Mouse (Mus musculus): ENCODE measurements around the gene Zfp119b. TPM values are rescaled to one million over a fixed set of nuclear protein-coding genes. Genes with fewer than 3 reads are reported as not detected.
A peak's percentile ranks its signal among the peaks of the same experiment; 100 is the strongest.

Zfp119b gene
- 1 to 10 TPM; 2.9 to 4.1 TPM for total RNA-seq (2021)
- long read RNA-seq, experiment 1, partial matches to known transcripts = 1 of 2 reads
- long read RNA-seq, experiment 1, other reads (novel, unspliced or antisense) = 0 of 2 reads
- long read RNA-seq, experiment 2, partial matches to known transcripts = 0 of 1 reads
- long read RNA-seq, experiment 2, other reads (novel, unspliced or antisense) = 0 of 1 reads

- TF ChIP-seq CTCF (IDR thresholded peaks at IDR 0.05) = no peak
- no peak for DNase-seq
- intact Hi-C loops (cut with DNase I) = no loop called here
- no peak within 1 kb of the TSS for H3K4me3 ChIP-seq
- H3K27ac ChIP-seq = no peak within 1 kb of the TSS
Observed at GRCm38 (mm10) chr17:55949400-55949799, at the start of gene Zfp119b. TSS of gene Zfp119b (minus strand) at chr17:55949500.

DNA sequence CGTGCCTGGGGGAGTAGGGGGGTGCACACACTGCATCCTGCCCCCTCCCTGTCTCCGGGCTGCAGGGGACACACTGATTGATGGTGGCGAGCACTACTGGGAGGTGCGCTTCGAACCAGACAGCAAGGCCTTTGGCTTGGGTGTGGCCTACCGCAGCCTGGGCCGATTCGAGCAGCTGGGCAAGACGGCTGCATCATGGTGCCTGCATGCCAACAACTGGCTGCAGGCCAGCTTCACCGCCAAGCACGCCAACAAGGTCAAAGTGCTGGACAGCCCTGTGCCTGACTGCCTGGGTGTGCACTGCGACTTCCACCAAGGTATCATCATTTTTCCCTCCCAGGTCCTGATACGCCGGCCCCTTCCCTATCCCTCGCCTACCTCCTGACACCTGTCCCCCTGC is 46.7 kb upstream of the Zfp119b start:
- Histone ChIP-seq H3K27ac (no peak overlapping the region), H3K4me3 (no peak overlapping the region)
- intact Hi-C loops (cut with DNase I) = no loop called here
- no peak for TF ChIP-seq CTCF (IDR thresholded peaks at IDR 0.05)
- peak; percentile 71 for DNase-seq

DNA sequence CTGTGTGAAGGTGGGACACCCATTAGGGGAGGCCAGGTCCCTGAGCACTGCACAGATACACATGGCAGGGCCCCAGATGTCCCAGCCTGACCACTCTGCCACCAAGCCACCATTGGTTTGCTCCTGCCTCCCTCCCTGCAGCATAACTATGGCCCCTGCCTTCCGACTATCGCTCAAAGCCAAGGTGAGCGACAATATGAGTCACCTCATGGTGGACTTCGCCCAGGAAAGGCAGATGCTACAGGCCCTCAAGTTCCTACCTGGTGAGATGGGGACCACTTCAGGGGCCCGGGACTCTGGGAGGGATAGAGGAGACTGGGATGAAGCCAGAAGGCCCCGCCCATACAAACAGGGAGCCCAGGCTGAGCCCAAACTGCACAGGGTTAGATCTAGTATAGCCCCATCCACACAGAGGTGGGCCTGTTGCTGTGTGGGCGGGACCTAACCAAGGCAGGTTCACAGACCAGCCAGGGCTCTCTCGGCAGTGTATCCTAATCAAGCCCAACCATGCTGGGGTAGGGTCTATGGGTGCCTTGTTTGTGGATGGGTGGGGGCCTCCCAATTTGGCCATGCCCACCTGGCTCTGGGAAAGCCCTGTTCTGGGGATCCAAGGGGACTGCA is 41.1 kb upstream of the Zfp119b start:
- intact Hi-C loops (cut with DNase I) = no loop called here

DNA sequence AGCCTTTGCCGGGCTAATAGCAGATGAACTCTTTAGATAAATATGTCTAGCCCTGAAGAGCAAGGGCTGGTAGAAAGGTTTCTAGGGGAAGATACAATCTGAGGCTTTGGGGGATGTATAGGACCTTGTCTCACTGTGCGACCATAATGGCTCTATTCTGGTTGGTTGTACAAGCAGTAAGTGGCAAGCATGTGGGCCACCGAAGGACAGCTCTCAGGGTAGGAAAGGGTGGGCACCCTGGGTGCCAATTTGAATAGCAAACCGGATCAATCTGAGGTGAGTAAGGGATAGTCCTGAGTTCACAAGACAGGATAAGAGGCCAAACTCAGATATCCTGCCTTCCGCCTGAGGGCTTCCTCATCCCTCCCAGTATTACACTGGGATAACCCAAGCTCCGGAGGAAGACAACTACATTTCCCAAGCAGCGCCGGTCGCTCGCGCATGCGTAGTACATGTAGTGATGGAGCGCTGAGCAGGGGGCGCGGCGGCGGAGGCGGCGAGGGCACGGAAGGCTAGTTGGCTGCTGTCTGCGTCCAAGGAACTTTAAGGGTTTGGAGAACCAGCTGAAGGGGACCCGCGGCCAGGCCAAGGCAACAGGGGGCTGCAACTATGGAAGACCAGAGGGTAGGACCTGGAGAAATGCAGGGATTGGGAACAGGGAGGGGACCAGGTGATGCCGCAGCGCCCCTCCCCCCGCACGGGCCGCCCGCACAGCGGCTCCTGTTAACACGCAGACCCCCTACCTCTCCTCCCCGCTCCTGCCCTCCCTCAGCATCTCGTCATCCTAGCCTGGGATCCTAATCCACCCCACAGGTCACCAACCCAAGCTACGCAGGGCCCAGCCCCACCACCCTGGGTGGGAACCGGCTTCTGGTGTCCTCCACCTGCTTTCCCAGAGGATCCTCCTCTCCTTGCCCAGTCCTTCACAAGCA is 37.0 kb upstream of the Zfp119b start, which contains the start of gene Fsd1:
Fsd1 (plus strand) TSS at position 480 of the 932 bp plus-strand sequence.
- H3K4me3 ChIP-seq = peak within 1 kb of the TSS; percentile 57
- no peak within 1 kb of the TSS for H3K27ac ChIP-seq
- peak; percentile 57 for DNase-seq
- no peak for TF ChIP-seq CTCF (IDR thresholded peaks at IDR 0.05)
- intact Hi-C loops (cut with DNase I) = no loop called here

More for the DNA sequence above, 41.1 kb upstream of the Zfp119b start:
- TF ChIP-seq CTCF (IDR thresholded peaks at IDR 0.05) = no peak
- no peak overlapping the region for H3K4me3 ChIP-seq
- no peak overlapping the region for H3K27ac ChIP-seq
- DNase-seq = no peak

DNA sequence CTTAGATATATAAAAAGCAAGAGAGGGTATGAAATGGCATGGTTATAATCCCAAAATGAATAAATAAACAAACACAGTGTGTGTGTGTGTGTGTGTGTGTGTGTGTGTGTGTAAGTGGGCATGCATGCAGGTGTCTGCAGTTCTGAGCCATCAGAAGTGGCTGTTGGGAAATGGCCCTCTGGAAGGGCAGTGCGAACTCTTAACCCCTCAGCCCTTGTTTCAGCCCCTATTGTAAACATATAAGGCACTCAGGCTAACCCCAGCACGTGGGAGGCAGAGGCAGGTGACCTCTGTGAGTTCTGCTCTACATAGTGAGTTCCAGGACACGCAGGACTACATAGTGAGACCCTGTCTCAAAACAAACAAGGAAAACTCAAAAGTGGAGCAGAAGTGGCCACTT is 28.0 kb upstream of the Zfp119b start:
- no peak for DNase-seq
- no peak overlapping the region for H3K4me3 ChIP-seq
- intact Hi-C loops (cut with DNase I) = no loop called here
- no peak for TF ChIP-seq CTCF (IDR thresholded peaks at IDR 0.05)
- H3K27ac ChIP-seq = no peak overlapping the region

DNA sequence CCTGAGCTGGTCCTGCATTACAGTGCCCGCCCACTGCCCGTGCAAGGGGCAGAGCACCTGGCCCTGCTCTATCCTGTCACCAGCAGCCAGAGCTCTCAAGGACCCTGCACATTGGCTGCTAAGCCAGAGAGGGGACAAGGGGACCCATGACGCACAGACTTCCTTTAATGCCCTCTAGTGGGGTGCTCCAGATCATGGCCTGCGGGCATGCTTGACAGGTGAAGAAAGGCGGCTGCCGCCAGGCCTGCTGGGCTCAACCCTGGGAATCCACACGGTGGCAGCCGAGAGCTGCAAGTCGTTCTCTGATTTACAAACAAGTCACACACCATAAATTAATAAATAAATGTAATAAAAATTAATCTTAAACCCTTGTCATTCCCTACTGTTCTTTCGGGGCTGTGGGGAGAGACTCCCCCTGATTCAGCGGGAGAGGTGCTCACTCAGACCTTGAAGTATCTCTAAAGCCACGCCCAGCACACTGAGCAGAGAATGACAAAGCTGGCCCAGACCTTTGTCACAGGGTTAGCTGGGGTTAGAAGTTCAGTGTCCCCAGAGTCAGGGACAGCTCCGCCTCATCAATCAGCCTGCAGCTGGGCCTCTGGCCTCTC is 27.1 kb upstream of the Zfp119b start:
- Histone ChIP-seq H3K4me3 (no peak overlapping the region), H3K27ac (no peak overlapping the region)
- intact Hi-C loops (cut with DNase I) = loop anchor here (1.0 kb wide), 1 partner anchor 34 kb away; no protein-coding TSS in a partner anchor
- peak; percentile 98 for TF ChIP-seq CTCF (IDR thresholded peaks at IDR 0.05)
- peak; percentile 86 for DNase-seq

DNA sequence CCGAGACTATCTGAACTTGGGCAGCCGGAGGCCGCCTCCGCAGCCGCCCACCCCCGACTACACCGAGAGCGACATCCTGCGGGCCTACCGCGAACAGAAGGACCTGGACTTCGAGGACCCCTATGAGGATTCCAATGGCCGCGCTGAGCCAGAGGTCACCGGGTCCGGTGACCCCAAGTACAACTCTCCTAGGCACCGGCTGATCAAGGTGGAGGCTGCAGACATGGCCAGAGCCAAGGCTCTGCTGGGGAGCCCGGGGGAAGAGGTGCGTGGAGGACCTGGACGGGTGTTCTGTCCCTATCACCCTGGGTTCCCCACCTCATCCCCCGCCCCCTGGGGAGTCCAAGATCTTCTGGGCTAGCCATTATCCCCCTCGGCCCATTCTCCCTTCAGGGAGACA is 22.2 kb upstream of the Zfp119b start:
- H3K4me3 ChIP-seq = no peak overlapping the region
- no peak for TF ChIP-seq CTCF (IDR thresholded peaks at IDR 0.05)

DNA sequence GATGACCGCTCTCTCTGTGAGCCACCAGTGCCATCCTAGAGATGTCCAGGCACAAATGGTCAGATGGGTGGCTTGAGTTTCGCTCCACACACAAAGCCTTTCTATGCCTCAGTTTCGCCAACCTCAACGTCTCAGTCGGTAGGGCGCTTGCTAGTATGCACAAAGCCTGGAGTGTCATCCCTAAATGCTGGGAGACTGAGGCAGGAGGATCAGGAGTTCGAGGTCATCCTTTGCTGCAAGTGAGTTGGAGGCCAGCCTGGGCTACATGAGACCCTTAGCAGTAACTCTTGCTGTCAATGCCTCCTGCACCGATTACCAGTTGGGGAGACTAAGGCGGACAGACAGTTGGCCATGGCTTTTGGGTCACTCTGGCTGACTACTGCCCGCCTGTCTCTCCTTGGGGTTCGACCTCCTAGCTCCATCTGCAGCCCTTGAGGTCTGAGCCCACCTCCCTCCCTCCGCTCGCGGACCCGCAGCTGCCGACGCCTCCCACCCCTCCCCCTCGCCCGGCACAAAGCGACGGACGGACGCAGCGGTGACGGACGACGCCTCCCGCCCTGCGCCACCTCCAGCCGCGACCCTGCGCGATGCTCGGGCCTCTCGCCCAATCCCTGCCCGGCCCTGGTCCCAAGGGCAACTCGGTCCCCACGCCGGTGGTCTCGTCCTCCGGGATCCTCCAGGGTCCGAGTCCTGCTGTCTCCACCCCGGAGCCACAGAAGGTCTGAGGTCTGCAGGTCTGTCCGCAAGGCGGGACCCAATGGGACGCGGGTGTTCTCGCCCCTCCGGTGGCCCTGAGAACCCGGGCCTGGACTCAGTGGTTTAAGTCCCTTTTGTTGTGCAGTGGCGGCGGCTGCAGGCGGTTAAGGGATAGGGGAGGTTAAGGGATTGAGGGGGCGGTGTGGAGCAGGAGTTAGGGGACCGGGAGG is 20.9 kb upstream of the Zfp119b start, which contains the start of gene Shd:
Shd (plus strand) TSS at position 502 of the 926 bp plus-strand sequence.
- intact Hi-C loops (cut with DNase I) = loop anchor here (10.0 kb wide), 1 partner anchor 285 kb away; the partner anchor contains the start of gene Fem1a
- 0 out of 2 replicates have a peak within 1 kb of the TSS, but pooled peaks have one; percentile 7 for H3K27ac ChIP-seq
- TF ChIP-seq CTCF (IDR thresholded peaks at IDR 0.05) = no peak
- DNase-seq = peak; percentile 48
- H3K4me3 ChIP-seq = peak within 1 kb of the TSS; percentile 68

More for the DNA sequence above, 22.2 kb upstream of the Zfp119b start:
- intact Hi-C loops (cut with DNase I) = no loop called here
- DNase-seq = peak; percentile 25
- no peak overlapping the region for H3K27ac ChIP-seq

GRCm38 (mm10) chr17:55969560-55969959 is 20.3 kb upstream of the Zfp119b start:
- Histone ChIP-seq H3K4me3 (no peak overlapping the region), H3K27ac (no peak overlapping the region)
- DNase-seq = no peak
- intact Hi-C loops (cut with DNase I) = loop anchor here (10.0 kb wide), 1 partner anchor 285 kb away; the partner anchor contains the start of gene Fem1a
- no peak for TF ChIP-seq CTCF (IDR thresholded peaks at IDR 0.05)

DNA sequence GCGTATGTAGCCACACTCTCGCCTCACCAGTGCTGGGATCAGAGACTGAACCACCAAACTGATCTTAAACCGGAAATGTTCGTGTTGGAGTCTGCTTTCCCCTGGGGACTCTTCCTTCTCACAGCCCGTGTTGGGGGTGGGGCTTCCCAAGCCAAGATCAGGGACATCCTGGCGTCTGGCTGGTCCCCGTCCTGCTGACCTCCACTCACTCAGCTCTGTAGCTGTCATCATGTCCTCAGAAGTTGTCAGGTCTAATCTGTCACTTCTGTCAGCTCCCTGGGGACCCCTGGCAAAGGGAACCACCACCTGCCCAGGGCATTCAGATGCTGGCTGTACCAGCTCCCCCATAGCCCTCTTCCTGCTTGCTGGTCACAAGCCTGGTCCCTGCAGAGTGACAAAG is 18.9 kb upstream of the Zfp119b start:
- no peak for DNase-seq
- intact Hi-C loops (cut with DNase I) = loop anchor here (10.0 kb wide), 1 partner anchor 287 kb away; the partner anchor contains the start of gene Fem1a
- no peak for TF ChIP-seq CTCF (IDR thresholded peaks at IDR 0.05)
- Histone ChIP-seq H3K4me3 (no peak overlapping the region), H3K27ac (no peak overlapping the region)

DNA sequence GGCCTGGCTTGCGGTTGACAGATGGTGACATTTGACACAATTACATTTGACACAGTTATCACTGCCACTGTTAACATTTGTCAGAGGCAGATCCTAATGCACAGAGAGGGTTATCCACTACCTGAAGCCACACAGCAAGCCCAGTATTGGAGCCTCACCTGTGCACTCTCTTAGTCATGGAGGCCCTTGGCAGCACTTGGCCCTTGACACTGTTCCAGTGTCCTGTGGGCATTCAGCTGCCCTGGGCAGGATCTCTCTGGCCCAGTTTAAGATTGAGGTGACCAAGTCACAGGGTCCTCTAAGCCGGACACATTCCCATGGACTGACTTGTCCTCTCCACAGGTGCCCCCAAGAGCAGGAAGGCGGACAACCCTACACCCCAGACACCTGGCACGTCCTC is 17.9 kb upstream of the Zfp119b start:
- no peak for DNase-seq
- no peak for TF ChIP-seq CTCF (IDR thresholded peaks at IDR 0.05)
- intact Hi-C loops (cut with DNase I) = loop anchor here (10.0 kb wide), 1 partner anchor 288 kb away; the partner anchor contains the start of gene Fem1a
- Histone ChIP-seq H3K27ac (no peak overlapping the region), H3K4me3 (no peak overlapping the region)

Data from gastrocnemius, adult 2 months (tissue).